Mouse (Mus musculus): ENCODE data around the gene Skint7.
"Not testable (repeated sequence)": the region's sequence is repeated elsewhere in the genome, so short reads cannot be mapped to it uniquely, and the experiment has no call there.

The Skint7 gene

DNA sequence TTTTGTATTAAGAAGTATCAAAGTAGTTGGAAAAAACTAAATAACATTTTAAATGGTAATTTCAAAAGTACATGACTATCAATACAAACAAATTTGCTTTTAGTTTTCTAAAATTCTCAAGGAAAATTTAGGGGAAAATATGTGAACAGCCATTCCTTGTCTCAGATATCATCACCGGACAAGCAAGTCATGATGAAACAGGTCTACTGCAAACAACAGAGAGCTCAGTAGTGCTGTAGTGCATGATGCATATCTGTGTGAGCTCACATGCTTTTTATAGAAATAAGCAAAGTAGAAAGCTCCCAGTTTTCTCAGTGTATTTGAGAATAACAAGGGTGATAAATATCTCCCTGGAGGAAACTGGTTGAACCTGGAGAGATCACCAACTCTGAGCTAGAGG, at the start of gene Skint7:
Skint7 (plus strand) TSS at position 301 of the 400 bp plus-strand sequence.
- DNase-seq: no peak

GRCm38 (mm10) chr4:111961309-111961708, 11.4 kb upstream of the Skint7 start:
- no peak for DNase-seq

DNA sequence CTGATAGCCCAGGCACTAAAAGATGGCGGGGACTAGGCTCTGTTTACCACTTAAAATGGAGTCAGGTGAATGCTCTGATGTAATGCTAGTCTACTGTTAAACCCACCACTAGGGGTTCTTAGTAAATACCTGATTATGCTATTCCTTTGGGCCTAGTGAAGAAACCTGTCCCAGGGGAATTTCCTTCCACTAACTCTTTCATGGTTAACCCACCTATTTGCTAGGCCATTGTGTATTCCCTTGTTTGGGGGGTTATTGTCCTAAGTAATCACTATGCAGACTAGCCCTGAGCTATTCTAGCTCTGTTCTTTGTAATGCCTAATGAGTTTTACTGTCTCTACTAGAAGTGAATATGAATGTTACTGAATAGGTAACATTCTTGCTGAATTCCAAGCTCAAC, 9.5 kb upstream of the Skint7 start:
- DNase-seq: not testable (repeated sequence)

DNA sequence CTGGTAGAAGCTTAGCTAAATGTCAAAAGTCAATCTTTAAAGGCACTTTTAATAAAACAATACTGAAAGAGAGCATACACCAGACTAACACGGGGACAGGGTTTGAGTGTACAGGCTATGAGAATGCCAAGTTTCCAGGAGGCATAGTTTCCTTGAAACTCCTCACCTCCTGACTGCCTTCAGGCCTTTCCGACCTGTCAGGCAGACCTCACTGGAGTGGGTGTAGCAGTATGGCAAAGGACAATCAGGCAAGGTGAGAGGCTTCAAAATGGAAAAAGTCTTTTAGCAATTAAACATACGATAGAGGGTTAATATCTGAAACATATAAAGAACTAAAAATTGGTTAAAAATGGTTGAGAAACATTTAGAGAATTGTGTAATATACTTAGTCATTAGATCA, 9.1 kb upstream of the Skint7 start:
- no peak for DNase-seq

- DNase-seq: no peak
These were observed 33.2 kb downstream of the Skint7 start, which contains the start of gene Skint1 for GRCm38 (mm10) chr4:112005969-112006368. Gene Skint1 (plus strand): TSS chr4:112006269.
